In genomic region chr1:81143855-81144254, GRCm38 (mm10) we compare ENCODE assay signal across 28 mouse cellular contexts.
"Had no signal": no experiment of that assay in that cellular context is flagged by ENCODE, and none has a peak within 500 bp of the region (broad histone marks: within the 10 kb centered on the region; RNA-seq: fewer than 3 reads in every experiment).

No protein-coding gene starts in this region.

- H3K36me3 ChIP-seq: heart, embryonic 13.5 days; heart, embryonic 15.5 days; hindbrain, embryonic 10.5 days; hindbrain, embryonic 12.5 days; hindbrain, embryonic 15.5 days; kidney, embryonic 15.5 days; limb, embryonic 10.5 days; limb, embryonic 12.5 days; liver, embryonic 13.5 days had no signal

- DNase-seq: gastrocnemius, adult 2 months; gastrocnemius, postnatal 10 days; gastrocnemius, postnatal 25 days; heart, adult 11 months; heart, adult 2 months; heart, postnatal 14 days; heart, postnatal 36 days; kidney, adult 11 months; kidney, adult 2 months; kidney, adult 9 months; kidney, postnatal 10 days; kidney, postnatal 25 days; kidney, postnatal 4 days; liver; liver, embryonic 13.5 days had no signal

- ATAC-seq: intestine, embryonic 16.5 days had no signal

- H3K4me2 ChIP-seq: heart, embryonic 11.5 days; heart, embryonic 13.5 days; heart, embryonic 15.5 days; hindbrain, embryonic 12.5 days; hindbrain, embryonic 15.5 days; kidney, embryonic 15.5 days; limb, embryonic 12.5 days; liver, embryonic 11.5 days; liver, embryonic 13.5 days had no signal

- H3K9me3 ChIP-seq: heart, embryonic 13.5 days; heart, embryonic 15.5 days; hindbrain, embryonic 10.5 days; hindbrain, embryonic 12.5 days; hindbrain, embryonic 15.5 days; kidney, embryonic 15.5 days; limb, embryonic 10.5 days; limb, embryonic 12.5 days; liver, embryonic 13.5 days had no signal

- H3K27me3 ChIP-seq: heart, embryonic 13.5 days; heart, embryonic 15.5 days; hindbrain, embryonic 12.5 days; hindbrain, embryonic 15.5 days; kidney, embryonic 15.5 days; limb, embryonic 12.5 days; liver, embryonic 13.5 days had no signal

- H3K4me3 ChIP-seq: gastrocnemius, adult 2 months; heart, adult 2 months; heart, embryonic 13.5 days; heart, embryonic 15.5 days; hindbrain, embryonic 10.5 days; hindbrain, embryonic 12.5 days; hindbrain, embryonic 15.5 days; kidney, embryonic 15.5 days; layer of hippocampus, adult 2 months; left cerebral cortex, adult 2 months; limb, embryonic 10.5 days; limb, embryonic 12.5 days; liver, embryonic 13.5 days had no signal

- H3K4me1 ChIP-seq: heart, embryonic 13.5 days; heart, embryonic 15.5 days; hindbrain, embryonic 10.5 days; hindbrain, embryonic 12.5 days; hindbrain, embryonic 15.5 days; kidney, embryonic 15.5 days; limb, embryonic 10.5 days; limb, embryonic 12.5 days; liver, embryonic 13.5 days had no signal

- H3K9ac ChIP-seq: heart, embryonic 13.5 days; heart, embryonic 15.5 days; hindbrain, embryonic 12.5 days; hindbrain, embryonic 15.5 days; kidney, embryonic 15.5 days; limb, embryonic 12.5 days; liver, embryonic 13.5 days had no signal

- H3K27ac ChIP-seq: gastrocnemius, adult 2 months; heart, adult 2 months; heart, embryonic 13.5 days; heart, embryonic 15.5 days; hindbrain, embryonic 10.5 days; hindbrain, embryonic 12.5 days; hindbrain, embryonic 15.5 days; kidney, embryonic 15.5 days; layer of hippocampus, adult 2 months; left cerebral cortex, adult 2 months; limb, embryonic 10.5 days; limb, embryonic 12.5 days; liver, embryonic 13.5 days had no signal
